Mouse (Mus musculus) cerebellum, adult (tissue): ENCODE measurements around the gene Acss2.
"Not testable (repeated sequence)": the region's sequence is repeated elsewhere in the genome, so short reads cannot be mapped to it uniquely, and the experiment has no call there.

Experiments used
- ATAC-seq: cut with Nextera tagmentation; 2 replicates; pipeline ENCODE4 v1.9.2; 2017; ENCODE audit warnings: mild to moderate bottlenecking, moderate library complexity, mixed read lengths; ENCODE audit not compliant: insufficient number of reproducible peaks, low FRiP score, low TSS enrichment

The Acss2 gene

DNA sequence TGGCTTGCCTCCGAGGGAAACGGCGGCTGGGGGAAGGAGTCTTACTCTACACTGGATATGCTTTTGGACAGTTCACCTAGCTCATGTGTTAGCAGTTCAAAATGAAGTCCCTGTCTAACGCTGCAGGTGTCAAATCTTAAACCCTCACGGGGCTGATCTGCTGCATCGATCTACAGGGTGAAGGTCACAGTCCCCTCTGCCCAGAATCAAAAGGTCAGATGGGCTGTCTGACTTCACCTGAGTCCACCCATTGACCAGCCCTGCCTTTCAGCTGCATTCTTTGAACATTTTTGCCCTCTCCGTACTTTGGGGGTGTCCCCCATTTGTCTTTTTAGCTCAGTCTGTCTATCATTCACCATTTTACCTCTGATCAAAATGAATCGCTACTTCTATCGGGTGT lies 67.3 kb downstream of the Acss2 start:
- ATAC-seq = no peak

DNA sequence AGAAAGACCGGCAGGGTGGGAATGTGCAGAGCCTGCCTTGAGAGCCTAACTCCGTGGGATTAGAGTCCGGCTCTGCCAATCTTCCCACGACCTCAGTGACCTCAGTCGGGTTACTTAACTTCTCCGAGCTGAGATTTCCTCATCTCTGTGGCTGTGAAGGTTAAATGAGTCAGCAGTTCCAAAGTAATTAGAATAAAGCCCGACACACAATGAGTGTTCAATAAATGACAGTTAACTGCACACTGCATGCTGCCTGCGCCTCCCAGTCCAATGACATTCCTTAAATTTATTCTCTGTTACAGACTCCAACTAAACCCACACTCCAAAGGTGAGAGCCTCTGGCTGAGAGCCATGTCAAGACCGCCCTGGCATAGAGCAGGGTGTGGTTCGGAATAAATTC lies 67.7 kb downstream of the Acss2 start:
- no peak for ATAC-seq

DNA sequence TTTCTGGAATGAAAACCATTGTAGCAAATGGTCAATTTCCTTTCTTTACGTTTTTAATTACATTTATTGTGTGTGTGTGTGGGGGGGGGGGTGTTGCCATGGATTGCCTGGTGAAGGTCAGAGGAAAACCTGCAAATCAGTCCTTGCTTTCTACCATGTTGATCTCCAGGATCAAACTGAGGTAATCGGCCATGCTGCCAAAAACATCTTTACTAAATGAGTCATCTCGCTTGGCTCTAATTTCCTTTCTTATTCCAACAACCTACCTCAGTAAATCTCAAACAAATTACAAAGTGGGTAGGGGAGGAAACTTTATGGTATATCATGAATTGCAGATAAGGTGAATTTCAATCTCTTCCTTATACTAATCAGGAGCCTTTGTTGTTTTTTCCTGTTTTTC lies 70.4 kb downstream of the Acss2 start:
- ATAC-seq = no peak

GRCm38 (mm10) chr2:155589521-155589920 lies 71.8 kb downstream of the Acss2 start:
- no peak for ATAC-seq

- ATAC-seq = no peak
Observed at GRCm38 (mm10) chr2:155590876-155591275, 73.1 kb downstream of the Acss2 start.

GRCm38 (mm10) chr2:155591676-155592075 lies 73.9 kb downstream of the Acss2 start:
- no peak for ATAC-seq

DNA sequence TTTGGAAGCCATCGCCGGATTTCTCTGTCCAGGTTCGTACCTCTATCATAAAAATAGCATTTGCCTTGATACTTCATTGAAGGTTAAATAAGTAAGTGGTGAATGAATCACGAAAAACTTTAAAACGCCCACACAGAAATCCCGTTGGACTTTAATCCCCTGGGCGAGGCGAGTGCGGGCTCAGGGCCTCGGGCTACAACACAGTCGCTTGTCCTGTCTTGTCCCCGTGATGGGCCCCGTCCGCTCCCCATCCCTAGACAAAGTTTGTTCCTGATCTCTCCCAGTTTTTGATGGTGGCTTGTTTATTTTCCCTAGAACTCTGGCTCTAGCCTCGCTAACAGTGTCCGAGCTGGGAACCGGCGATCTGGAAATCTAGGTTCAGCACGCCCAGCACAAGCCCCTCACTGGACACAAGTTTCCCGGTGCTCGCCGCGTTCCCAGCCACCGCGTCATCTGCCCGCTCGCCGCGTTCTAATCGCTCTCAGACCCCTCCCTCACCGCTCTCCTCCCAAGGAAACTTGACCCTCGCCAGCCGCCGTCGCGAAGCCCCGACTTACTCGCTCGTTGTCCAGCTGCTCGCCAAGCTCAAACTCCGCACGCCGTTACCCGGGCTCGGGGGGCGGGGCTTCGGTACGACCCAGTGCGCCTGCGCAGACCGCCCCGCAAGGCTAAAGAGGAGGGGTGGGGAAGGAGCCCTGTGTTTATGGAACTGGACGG lies 74.5 kb downstream of the Acss2 start, which contains the start of gene Gss:
Gss (minus strand) TSS at position 674 of the 717 bp plus-strand sequence.
- peak; percentile 85; the same call in 1 of the 2 replicates for ATAC-seq

- no peak; the same call in 1 of the 2 replicates for ATAC-seq
Observed at GRCm38 (mm10) chr2:155592854-155593283, 75.1 kb downstream of the Acss2 start.

GRCm38 (mm10) chr2:155595516-155595915 lies 77.8 kb downstream of the Acss2 start:
- no peak for ATAC-seq

DNA sequence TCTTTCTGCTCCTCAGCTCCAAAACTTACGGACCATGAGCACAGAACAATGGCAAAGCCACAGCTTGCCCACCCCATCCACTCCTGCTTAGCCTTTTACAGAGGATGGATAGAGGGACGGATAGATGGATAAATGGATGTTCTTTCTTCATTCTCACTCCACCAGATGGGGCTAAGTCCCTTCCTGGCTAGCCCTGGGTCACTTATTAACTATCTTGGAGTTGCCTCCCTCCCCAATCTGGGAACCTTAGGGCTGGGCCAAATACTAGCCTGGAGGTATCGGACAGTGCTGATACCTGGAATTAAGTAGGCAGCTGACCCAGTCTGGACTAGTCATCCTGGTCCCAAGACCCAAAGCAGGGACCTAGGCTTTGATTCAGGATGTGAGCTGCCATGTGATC lies 86.0 kb downstream of the Acss2 start:
- no peak for ATAC-seq

GRCm38 (mm10) chr2:155604560-155605235 lies 87.0 kb downstream of the Acss2 start:
- ATAC-seq = no peak

- not testable (repeated sequence) for ATAC-seq
Observed at GRCm38 (mm10) chr2:155605236-155605589, 87.5 kb downstream of the Acss2 start.

GRCm38 (mm10) chr2:155606360-155606759 lies 88.6 kb downstream of the Acss2 start:
- peak; percentile 61; the same call in 1 of the 2 replicates for ATAC-seq

DNA sequence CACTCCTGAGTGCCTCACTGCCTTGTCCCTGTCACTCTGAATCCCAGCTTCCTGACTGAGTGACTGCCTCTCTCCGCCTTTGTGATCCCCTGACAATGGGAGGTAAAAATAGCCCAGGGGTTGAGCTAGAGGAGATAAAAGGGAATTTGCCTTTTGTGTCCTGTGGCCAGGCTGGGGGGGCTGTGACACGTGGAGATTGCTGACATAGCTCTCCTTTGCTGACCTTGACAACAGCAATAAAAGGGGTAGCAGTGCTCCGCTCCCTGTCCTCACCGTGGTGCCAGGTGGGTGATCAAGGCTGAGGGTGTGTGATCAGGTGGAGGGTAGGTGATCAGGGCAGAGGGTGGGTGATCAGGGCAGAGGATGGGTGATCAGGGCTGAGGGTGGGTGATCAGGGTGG lies 93.2 kb downstream of the Acss2 start, which contains the start of gene Myh7b:
Myh7b (plus strand) TSS at position 235 of the 400 bp plus-strand sequence.
- no peak for ATAC-seq

- ATAC-seq = no peak
Observed at GRCm38 (mm10) chr2:155611834-155612550, 94.2 kb downstream of the Acss2 start.

DNA sequence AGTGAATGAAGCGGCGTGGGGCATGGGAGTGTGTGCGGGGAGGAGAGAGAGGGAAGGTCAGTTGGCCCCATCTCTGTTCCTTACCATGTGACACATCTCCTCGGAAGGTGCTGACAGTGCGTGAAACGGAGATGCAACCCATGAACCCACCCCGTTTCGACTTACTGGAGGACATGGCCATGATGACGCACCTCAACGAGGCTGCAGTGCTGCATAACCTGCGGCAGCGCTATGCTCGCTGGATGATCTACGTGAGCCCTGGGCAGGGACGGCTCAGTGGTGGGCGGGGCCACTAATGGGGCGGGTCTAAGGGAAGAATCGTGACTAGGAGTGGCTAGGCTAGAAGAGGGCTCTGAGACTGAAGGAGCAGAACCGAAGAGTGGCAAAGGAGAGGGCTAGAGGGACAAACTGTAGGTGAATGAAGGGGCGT lies 95.6 kb downstream of the Acss2 start:
- peak; percentile 75 for ATAC-seq

DNA sequence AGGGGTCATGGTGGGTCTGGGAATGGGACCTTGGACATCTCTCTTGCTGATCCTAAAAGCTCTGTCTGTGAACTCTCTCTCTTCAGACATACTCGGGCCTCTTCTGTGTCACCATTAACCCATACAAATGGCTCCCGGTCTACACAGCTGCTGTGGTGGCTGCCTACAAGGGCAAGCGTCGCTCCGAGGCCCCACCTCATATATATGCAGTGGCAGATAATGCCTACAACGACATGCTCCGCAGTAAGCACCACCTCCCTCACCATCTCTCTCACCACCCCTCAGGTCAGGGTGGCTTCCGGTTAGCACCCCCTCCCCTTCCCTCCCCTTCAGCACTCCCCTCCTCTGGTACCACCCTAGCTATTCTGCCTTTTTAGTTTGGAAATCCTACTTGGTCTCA lies 96.2 kb downstream of the Acss2 start:
- no peak for ATAC-seq

GRCm38 (mm10) chr2:155616971-155617370 lies 99.2 kb downstream of the Acss2 start:
- ATAC-seq = no peak

- ATAC-seq = 0 out of 2 replicates have a peak, but pooled peaks have one; percentile 45
Observed at GRCm38 (mm10) chr2:155619817-155620216, 102.1 kb downstream of the Acss2 start.

DNA sequence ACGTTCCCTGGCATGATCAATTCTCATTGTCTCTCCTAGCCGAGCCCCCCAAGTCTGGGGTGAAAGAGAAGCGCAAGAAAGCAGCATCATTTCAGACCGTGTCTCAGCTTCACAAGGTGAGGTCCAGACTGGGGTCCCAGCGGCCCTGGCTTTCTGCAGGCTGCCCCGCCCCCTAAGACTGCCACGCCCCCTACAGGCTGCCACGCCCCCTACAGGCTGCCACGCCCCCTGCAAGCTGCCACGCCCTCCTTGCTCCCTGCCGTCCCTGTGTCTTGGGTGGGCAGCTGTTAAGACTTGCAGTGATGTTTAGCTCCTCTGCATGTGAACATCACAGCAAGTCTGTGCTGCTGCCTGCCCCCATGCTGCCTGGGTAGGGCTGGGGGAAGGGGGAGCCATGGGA lies 104.9 kb downstream of the Acss2 start:
- ATAC-seq = no peak

GRCm38 (mm10) chr2:155623996-155624395 lies 106.2 kb downstream of the Acss2 start:
- ATAC-seq = no peak
